ENCODE assay signal across 25 mouse cellular contexts in the genomic region with DNA sequence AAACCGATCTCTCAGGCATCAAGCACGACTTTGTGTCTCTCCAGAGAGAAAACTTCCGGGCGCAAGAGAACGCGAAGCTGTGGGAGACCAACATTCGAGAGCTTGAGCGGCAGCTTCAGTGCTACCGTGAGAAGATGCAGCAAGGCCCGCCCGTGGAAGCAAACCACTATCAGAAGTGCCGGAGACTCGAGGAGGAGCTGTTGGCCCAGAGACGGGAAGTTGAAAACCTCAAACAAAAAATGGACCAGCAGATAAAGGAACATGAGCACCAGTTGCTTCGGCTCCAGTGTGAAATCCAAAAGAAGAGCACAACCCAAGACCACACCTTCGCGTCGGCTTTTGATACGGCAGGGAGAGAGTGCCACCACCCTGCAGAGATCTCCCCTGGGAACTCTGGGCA.
"Had no signal": no experiment of that assay in that cellular context is flagged by ENCODE, and none has a peak within 500 bp of the region (broad histone marks: within the 10 kb centered on the region; RNA-seq: fewer than 3 reads in every experiment).

No protein-coding gene starts in this region.

- H3K4me3 ChIP-seq: gastrocnemius, adult 2 months; heart, embryonic 10.5 days; heart, embryonic 12.5 days; hindbrain, embryonic 10.5 days; hindbrain, embryonic 12.5 days; kidney, embryonic 15.5 days; layer of hippocampus, adult 2 months; left cerebral cortex, adult 2 months; limb, embryonic 13.5 days; limb, embryonic 15.5 days had no signal

- H3K27me3 ChIP-seq: heart, embryonic 12.5 days; hindbrain, embryonic 12.5 days; kidney, embryonic 15.5 days; limb, embryonic 13.5 days; limb, embryonic 15.5 days had no signal

- H3K4me1 ChIP-seq: heart, embryonic 10.5 days; kidney, embryonic 15.5 days; limb, embryonic 13.5 days; limb, embryonic 15.5 days had no signal

- H3K4me2 ChIP-seq: heart, embryonic 12.5 days; hindbrain, embryonic 12.5 days; hindbrain, embryonic 14.5 days; kidney, embryonic 15.5 days; limb, embryonic 13.5 days; limb, embryonic 15.5 days had no signal

- H3K9ac ChIP-seq: heart, embryonic 12.5 days; hindbrain, embryonic 12.5 days; hindbrain, embryonic 14.5 days; kidney, embryonic 15.5 days; limb, embryonic 13.5 days; limb, embryonic 15.5 days had no signal

- DNase-seq: gastrocnemius, adult 2 months; gastrocnemius, postnatal 10 days; gastrocnemius, postnatal 25 days; heart, adult 18-20 months; heart, postnatal 10 days; heart, postnatal 4 days; kidney, adult 11 months; kidney, adult 2 months; kidney, adult 9 months; kidney, postnatal 14 days; kidney, postnatal 36 days; left cerebral cortex, postnatal 4 days had no signal

- ATAC-seq: hindbrain, postnatal 0 days; intestine, embryonic 16.5 days had no signal

- H3K27ac ChIP-seq: gastrocnemius, adult 2 months; heart, embryonic 10.5 days; hindbrain, embryonic 10.5 days; hindbrain, embryonic 12.5 days; hindbrain, embryonic 14.5 days; hindbrain, postnatal 0 days; kidney, embryonic 15.5 days; kidney, postnatal 0 days; layer of hippocampus, adult 2 months; left cerebral cortex, adult 2 months; limb, embryonic 13.5 days; limb, embryonic 15.5 days had no signal

- H3K9me3 ChIP-seq: heart, embryonic 10.5 days; heart, embryonic 12.5 days; hindbrain, embryonic 12.5 days; kidney, embryonic 15.5 days; limb, embryonic 13.5 days; limb, embryonic 15.5 days had no signal
